Mouse (Mus musculus) kidney, adult 2 months (tissue): ENCODE data around the gene Stx5a.

ENCODE experiments used
- CTCF ChIP-seq: fragments of 200-500 bp; conservative IDR thresholded peaks from 2 replicates; pipeline ENCODE4 v1.5.1; 2011; ENCODE audit warnings: low read depth, mild to moderate bottlenecking, control low read depth, low read length, moderate library complexity, mixed read lengths; ENCODE audit not compliant: insufficient read depth, insufficient read length
- POLR2A ChIP-seq: fragments of 200-500 bp; IDR thresholded peaks from one replicate; pipeline ENCODE4 v1.6.1; 2011; ENCODE audit warnings: low read depth, low read length, control low read depth

GRCm38 (mm10) chr19:8722907-8723573, 18.2 kb upstream of the Stx5a start, which contains the start of gene Slc3a2:
- TF ChIP-seq CTCF (no peak), POLR2A (peak; percentile 53)
